Mouse (Mus musculus) R1 (cell line): Measurements from ENCODE around the gene Tprkb.
"Not testable (repeated sequence)": the region's sequence is repeated elsewhere in the genome, so short reads cannot be mapped to it uniquely, and the experiment has no call there.

Experiments used
- DNase-seq: peaks from one replicate; pipeline ENCODE4 v3.0.0-alpha.2; 2018; ENCODE audit warnings: low read depth, low spot score

Gene Tprkb

DNA sequence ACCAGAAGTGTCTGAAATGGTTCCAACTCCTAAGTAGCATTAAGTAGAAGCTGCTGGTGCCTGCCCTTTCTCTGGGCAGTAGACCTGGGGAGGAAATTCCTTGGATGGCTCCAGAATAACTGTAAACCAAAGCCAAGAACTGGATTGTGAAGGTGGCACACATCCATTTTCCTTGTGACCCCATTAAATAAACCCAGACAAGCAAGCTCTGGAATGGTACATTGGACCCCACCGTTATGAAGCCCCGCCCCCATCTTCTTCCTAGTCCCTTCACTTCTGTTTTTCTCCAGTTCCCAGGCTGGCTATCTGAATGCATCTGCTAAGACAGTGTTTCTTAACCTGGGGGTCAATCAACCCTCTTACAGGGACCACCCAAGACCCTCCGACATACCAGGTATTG lies at the start of gene Tprkb:
Gene Tprkb (plus strand): TSS at position 279 of the 400 bp plus-strand sequence.
- no peak for DNase-seq

DNA sequence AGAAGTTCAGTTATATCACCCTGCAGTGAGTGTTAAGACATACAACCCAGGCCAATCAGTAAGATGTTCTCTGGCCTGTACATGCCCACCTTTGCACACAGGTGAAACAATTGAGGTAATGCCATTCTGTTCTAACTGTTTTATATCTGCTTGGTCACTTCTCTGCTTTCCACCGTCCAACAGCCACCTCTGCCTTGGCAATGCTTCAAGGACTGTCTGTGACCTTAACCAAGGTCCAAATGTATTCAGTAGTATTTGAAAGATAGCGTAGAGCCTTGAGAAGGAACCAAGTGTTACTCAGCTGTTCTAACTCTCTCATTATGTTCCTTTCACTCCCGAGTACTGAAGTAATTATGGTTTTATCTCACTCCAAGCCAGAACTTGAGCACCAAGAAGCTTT lies 49.1 kb upstream of the Tprkb start:
- DNase-seq, result no peak

GRCm38 (mm10) chr6:85863136-85863535 lies 48.5 kb upstream of the Tprkb start:
- no peak for DNase-seq

GRCm38 (mm10) chr6:85863840-85864239 lies 47.8 kb upstream of the Tprkb start:
- no peak for DNase-seq

- DNase-seq, result not testable (repeated sequence)
Observed at GRCm38 (mm10) chr6:85864900-85865639, 46.6 kb upstream of the Tprkb start.

DNA sequence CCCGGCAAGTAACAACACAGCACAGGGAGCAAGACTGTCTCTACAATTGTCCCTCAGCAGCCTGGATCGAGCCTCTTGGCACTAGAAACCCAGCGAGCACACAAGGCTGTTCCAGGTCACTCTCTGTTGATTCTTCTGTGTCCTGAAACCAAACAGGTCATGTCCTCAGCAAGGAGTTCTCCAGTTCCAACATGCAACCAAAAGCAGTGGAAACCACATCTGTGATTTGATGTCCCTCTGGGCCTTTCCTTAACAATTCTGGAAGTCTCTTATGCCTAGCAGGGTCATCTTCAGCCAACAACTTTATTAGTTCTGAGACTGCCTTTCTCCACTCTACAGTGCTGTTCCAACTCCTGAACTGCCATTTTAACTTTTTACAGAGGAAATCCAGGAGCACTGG lies 45.5 kb upstream of the Tprkb start:
- DNase-seq, result not testable (repeated sequence)

DNA sequence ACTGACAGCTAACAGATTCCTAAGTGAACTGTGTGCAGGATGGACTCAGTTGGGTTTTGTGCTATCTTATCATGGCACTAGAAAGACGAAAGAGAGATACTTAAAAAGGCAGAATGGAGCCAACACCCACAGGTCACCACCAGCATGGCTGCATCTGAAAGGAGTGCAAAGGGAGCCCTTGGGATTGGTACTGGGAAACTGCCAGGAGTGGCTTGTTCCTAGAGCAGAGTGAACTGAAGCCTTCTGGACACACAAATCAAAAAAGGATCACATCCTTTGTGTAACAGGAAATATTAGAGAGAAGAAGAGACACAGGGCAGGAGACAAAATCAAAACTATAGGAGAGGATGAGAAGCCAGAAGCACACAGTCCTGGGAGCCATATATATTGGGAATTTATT lies 44.7 kb upstream of the Tprkb start:
- DNase-seq, result not testable (repeated sequence)

DNA sequence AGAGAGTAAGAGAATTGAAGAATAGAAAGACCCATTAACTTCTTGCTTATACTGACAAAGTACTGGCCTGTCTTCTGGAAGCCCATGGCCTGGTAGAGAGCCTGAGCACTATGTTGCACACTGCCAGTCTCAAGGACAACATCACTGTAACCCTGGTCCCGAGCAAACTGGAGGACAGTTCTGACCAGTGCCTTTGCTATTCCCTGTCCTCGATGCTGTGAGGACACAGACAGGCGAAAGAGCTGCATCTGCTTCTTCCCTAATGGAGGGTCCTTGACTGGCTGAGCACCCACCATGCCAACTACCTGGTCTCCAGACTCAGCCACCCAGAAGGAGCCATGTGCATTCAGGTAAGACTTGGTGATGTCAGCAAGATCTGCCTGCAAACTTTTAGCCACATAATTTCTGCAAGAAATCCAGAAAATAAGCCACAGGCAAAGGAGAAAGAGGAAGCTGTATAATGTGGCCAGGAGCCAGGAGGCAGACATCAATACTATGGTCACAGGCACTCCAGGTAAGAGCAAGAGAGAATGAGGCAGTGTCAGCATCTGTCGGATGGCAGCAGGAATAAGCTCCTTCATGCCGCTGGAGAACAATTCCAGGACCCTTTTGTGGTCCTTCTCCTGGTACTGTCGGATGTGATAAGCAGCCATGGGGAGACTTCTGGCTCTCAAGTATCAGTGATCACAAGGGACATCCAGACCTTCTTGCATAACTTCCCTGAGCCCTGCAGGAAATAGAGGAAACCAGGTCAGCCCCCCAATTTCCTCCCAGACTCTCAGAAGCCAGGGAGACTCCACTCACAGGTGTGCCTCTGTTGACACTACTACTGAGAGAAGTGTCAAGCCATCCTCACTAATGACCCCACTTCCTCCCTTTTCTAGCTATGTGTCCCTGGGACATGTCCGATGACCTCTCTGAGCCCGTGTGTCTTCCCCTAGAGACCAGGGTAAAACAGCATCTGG lies 43.7 kb upstream of the Tprkb start:
- DNase-seq, result no peak

DNA sequence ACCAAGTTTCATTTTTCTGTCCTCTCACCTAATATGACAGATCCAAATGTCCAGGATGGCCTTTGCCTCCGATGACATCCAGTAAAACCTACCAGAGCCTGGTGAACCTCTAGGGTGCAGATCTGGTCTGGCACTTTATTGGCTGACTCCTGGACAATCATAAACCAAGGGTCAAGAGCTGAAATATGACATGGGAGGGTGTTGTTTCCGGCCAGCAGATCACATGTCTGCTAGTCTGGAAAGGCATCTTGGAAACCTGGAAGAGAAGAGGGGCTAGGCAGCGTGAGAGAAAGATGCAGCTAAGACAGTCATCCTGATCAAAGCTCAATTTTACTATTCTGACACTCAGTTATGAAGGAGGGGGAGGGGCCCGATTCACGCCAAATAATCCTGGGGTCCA lies 42.7 kb upstream of the Tprkb start, which contains the start of gene Nat8f2:
Gene Nat8f2 (minus strand): TSS at position 153 of the 400 bp plus-strand sequence.
- DNase-seq, result not testable (repeated sequence)

DNA sequence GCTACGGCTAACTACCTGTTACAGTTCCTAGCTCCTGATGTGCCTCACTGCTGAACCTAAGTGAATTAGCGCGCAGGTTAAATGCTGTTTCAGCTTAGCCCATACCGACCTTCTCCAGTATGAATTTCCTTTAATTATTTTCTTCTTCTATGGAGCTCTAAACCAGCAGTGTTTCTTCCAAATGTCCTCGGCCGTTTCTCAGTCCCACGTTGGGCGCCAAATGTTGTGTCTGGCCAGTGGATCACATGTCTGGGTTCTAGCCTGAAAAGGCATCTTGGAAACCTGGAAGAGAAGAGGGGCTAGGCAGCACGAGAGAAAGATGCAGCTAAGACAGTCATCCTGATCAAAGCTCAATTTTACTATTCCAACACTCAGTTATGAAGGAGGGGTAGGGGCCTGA lies 28.4 kb upstream of the Tprkb start:
- peak; percentile 55 for DNase-seq

DNA sequence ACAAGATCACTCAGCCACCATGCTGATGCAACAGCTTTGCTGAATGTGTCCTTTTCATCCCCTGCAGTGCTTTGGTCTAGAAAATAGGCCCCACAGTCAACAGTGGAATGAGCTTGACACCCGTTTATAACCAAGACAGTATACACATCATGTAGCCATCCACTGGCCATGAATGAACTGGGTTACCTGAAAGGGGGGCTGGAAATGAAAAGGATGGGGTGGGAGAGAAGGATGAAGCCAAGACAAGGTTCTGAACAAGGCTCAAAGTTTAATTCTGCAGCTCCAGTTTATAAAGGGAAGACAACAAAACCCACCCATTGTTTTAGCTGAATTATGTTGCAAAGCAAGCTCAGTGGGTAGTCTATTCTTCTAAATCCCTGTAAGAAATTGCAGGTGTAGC lies 27.4 kb upstream of the Tprkb start:
- peak; percentile 50 for DNase-seq

- DNase-seq, result peak; percentile 83
Observed at GRCm38 (mm10) chr6:85888961-85889360, 22.7 kb upstream of the Tprkb start.

- DNase-seq, result peak; percentile 82
Observed at GRCm38 (mm10) chr6:85895061-85895648, 16.5 kb upstream of the Tprkb start.

GRCm38 (mm10) chr6:85898596-85899475 lies 12.8 kb upstream of the Tprkb start:
- not testable (repeated sequence) for DNase-seq

DNA sequence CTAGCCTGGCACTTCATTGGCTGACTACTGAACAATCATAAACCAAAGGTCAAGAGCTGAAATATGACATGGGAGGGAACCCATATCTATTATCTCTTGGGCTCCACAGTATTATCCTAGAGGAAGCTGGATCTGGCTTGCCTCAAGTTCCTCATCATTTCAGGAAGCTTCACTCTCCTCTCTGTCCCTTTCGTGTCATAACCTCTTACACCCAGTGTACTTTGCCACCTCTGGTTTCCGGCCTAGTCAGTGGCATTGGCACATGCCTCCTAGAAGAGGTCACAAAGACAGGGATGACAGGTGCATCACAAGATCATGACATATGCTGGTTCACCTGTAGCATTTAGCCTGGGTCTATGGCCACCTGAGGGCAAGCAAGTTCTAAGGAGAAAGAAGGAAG lies 9.4 kb upstream of the Tprkb start:
- no peak for DNase-seq

DNA sequence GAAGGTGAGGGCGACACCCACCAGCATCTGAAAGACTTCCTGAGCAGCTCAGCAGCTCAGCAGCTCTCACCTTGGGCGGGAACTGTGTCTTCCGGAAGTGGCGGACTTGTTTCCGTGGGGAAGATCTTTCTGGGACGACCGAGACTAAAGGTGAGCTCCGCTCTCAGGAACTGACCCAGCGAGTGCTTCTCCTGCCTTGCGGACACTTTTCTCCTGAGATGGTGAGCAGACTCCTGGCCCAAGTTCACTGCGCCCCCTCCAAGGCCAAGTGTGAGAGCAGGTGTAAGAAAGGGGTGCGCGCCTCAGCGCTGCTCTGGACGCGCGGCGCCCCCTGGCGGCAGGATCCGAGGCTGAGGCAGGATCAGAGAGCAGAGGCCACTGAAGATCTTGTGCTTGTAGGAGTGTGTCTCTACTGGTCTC lies 7.0 kb upstream of the Tprkb start, which contains the start of gene Nat8f4:
Gene Nat8f4 (minus strand): TSS at position 243 of the 420 bp plus-strand sequence.
- DNase-seq, result peak; percentile 77

DNA sequence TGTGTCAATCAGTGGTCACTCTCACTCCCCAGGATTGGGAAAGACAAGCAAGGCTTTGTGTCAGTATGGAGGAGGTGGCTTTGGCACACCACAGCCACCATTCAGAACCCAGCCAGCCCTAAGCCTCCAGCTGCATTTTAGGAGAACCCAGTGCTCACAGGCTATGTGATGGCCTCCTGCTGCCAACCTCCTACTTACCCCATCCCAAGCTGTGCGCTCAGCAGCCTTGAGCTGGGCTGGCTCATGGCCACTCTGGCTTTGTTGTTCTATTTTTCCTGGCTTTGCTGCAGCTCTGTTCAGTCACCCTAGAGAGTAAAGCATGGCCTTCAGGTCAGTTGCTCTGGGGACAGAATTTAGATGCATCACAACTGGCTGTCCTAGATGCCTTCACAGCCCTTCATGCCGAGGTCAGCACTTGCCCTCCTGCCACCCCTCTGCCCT lies 4.7 kb upstream of the Tprkb start:
- DNase-seq, result not testable (repeated sequence)

- DNase-seq, result no peak
Observed at GRCm38 (mm10) chr6:85908341-85908740, 3.3 kb upstream of the Tprkb start.

- DNase-seq, result no peak
Observed at GRCm38 (mm10) chr6:85909704-85910103, 2.0 kb upstream of the Tprkb start.

DNA sequence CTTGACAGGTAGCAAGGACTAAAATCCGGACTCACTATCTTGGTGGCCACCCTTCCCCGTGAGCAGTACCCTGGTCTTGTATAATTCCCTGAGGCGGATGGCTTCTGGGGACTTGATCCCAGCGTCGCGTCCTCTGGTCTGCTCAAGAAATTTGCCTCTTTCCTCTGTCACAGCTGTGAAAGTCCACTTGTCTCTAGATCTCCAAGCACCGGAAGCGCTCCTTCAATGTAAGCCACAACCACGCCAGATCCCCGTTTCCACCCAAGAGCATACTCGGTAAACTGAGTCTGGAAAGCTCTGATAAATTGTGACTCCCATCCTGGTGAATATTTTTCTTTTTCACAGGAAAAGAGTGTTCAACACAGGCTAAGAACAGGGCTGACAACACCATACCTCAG lies 3.5 kb downstream of the Tprkb start:
- no peak for DNase-seq
